Mouse (Mus musculus): Measurements from ENCODE around the gene Arg2. TPM values are rescaled to one million over a fixed set of nuclear protein-coding genes. Genes with fewer than 3 reads are reported as not detected.
"Not testable (repeated sequence)": the region's sequence is repeated elsewhere in the genome, so short reads cannot be mapped to it uniquely, and the experiment has no call there.

Gene Arg2
- polyA plus RNA-seq, 1 experiment from 2014 or later, result 17.6 TPM

- Histone ChIP-seq H3K4me2 (replicated peaks; ENCODE audit: low read depth, low read length) (no peak overlapping the region), H3K9me3 (ENCODE audit: low read length) (no peaks in the 10 kb centered on the region), H3K9ac (replicated peaks; ENCODE audit: low read length) (no peak overlapping the region), H3K27ac (ENCODE audit: low read length) (no peak overlapping the region), H3K4me3 (ENCODE audit: low read length) (no peak overlapping the region), H3K4me1 (ENCODE audit: insufficient read depth, low read length) (no peaks in the 10 kb centered on the region), H3K27me3 (ENCODE audit: insufficient read depth, low read length) (no peaks in the 10 kb centered on the region), H3K36me3 (ENCODE audit: insufficient read depth, low read length) (peaks cover 51% of the 10 kb centered on the region)
- no peak for ATAC-seq (ENCODE audit: low FRiP score, low TSS enrichment)
- WGBS, result 94% methylated on average over 3 of the region's 3 CpGs
Measured at GRCm38 (mm10) chr12:79162876-79163275, 32.3 kb downstream of the Arg2 start.

- no peak overlapping the region for H3K9ac ChIP-seq (replicated peaks; ENCODE audit: low read length)
- H3K4me1 ChIP-seq (ENCODE audit: insufficient read depth, low read length), result peaks cover 11% of the 10 kb centered on the region
- no peaks in the 10 kb centered on the region for H3K27me3 ChIP-seq (ENCODE audit: insufficient read depth, low read length)
- H3K9me3 ChIP-seq (ENCODE audit: low read length), result no peaks in the 10 kb centered on the region
- H3K27ac ChIP-seq (ENCODE audit: low read length), result no peak overlapping the region
- H3K4me2 ChIP-seq (replicated peaks; ENCODE audit: low read depth, low read length), result no peak overlapping the region
- H3K36me3 ChIP-seq (ENCODE audit: insufficient read depth, low read length), result 0 out of 2 replicates have a peak, but pooled peaks cover 4% of the 10 kb centered on the region
- no peak overlapping the region for H3K4me3 ChIP-seq (ENCODE audit: low read length)
- ATAC-seq (ENCODE audit: low FRiP score, low TSS enrichment), result no peak
Measured at GRCm38 (mm10) chr12:79169173-79169572, 38.6 kb downstream of the Arg2 start.

GRCm38 (mm10) chr12:79170421-79170820, 39.8 kb downstream of the Arg2 start:
- no peak for ATAC-seq (ENCODE audit: low FRiP score, low TSS enrichment)
- WGBS, result 77% methylated on average over 3 of the region's 3 CpGs
- Histone ChIP-seq H3K4me1 (ENCODE audit: insufficient read depth, low read length) (peaks cover 11% of the 10 kb centered on the region), H3K27ac (ENCODE audit: low read length) (no peak overlapping the region), H3K9me3 (ENCODE audit: low read length) (no peaks in the 10 kb centered on the region), H3K27me3 (ENCODE audit: insufficient read depth, low read length) (no peaks in the 10 kb centered on the region), H3K4me2 (replicated peaks; ENCODE audit: low read depth, low read length) (no peak overlapping the region), H3K4me3 (ENCODE audit: low read length) (no peak overlapping the region), H3K9ac (replicated peaks; ENCODE audit: low read length) (no peak overlapping the region), H3K36me3 (ENCODE audit: insufficient read depth, low read length) (peaks cover 10% of the 10 kb centered on the region; the same call in 1 of the 2 replicates)

- H3K36me3 ChIP-seq (ENCODE audit: insufficient read depth, low read length), result peaks cover 12% of the 10 kb centered on the region; the same call in 1 of the 2 replicates
- no peaks in the 10 kb centered on the region for H3K27me3 ChIP-seq (ENCODE audit: insufficient read depth, low read length)
- no peaks in the 10 kb centered on the region for H3K9me3 ChIP-seq (ENCODE audit: low read length)
- H3K9ac ChIP-seq (replicated peaks; ENCODE audit: low read length), result peak overlapping the region; percentile 90
- H3K4me1 ChIP-seq (ENCODE audit: insufficient read depth, low read length), result peaks cover 11% of the 10 kb centered on the region
- H3K4me2 ChIP-seq (replicated peaks; ENCODE audit: low read depth, low read length), result peak overlapping the region; percentile 78
- peak overlapping the region; percentile 96; the same call in 1 of the 2 replicates for H3K27ac ChIP-seq (ENCODE audit: low read length)
- ATAC-seq (ENCODE audit: low FRiP score, low TSS enrichment), result no peak
- 27% methylated on average over 12 of the region's 12 CpGs for WGBS
- peak overlapping the region; percentile 81 for H3K4me3 ChIP-seq (ENCODE audit: low read length)
Measured at GRCm38 (mm10) chr12:79171269-79171995, 40.9 kb downstream of the Arg2 start.

- H3K9me3 ChIP-seq (ENCODE audit: low read length), result no peaks in the 10 kb centered on the region
- peak within 1 kb of the TSS; percentile 96 for H3K27ac ChIP-seq (ENCODE audit: low read length)
- H3K9ac ChIP-seq (replicated peaks; ENCODE audit: low read length), result peak within 1 kb of the TSS; percentile 90
- H3K36me3 ChIP-seq (ENCODE audit: insufficient read depth, low read length), result peaks cover 13% of the 10 kb centered on the region; the same call in 1 of the 2 replicates
- no peaks in the 10 kb centered on the region for H3K27me3 ChIP-seq (ENCODE audit: insufficient read depth, low read length)
- WGBS, result under 1% methylated on average over 70 of the region's 73 CpGs
- H3K4me3 ChIP-seq (ENCODE audit: low read length), result peak within 1 kb of the TSS; percentile 81
- peak; percentile 98 for ATAC-seq (ENCODE audit: low FRiP score, low TSS enrichment)
- peak within 1 kb of the TSS; percentile 78 for H3K4me2 ChIP-seq (replicated peaks; ENCODE audit: low read depth, low read length)
- H3K4me1 ChIP-seq (ENCODE audit: insufficient read depth, low read length), result peaks cover 11% of the 10 kb centered on the region
Measured at GRCm38 (mm10) chr12:79172019-79172941, 41.7 kb downstream of the Arg2 start, which contains the start of gene Vti1b. Vti1b (minus strand) TSS chr12:79172667.

GRCm38 (mm10) chr12:79173721-79174120, 43.1 kb downstream of the Arg2 start:
- WGBS, result 82% methylated on average over 5 of the region's 5 CpGs

GRCm38 (mm10) chr12:79175998-79176397, 45.4 kb downstream of the Arg2 start:
- 95% methylated on average over 5 of the region's 5 CpGs for WGBS
- Histone ChIP-seq H3K27ac (ENCODE audit: low read length) (no peak overlapping the region), H3K36me3 (ENCODE audit: insufficient read depth, low read length) (peaks cover 21% of the 10 kb centered on the region; the same call in 1 of the 2 replicates), H3K9ac (replicated peaks; ENCODE audit: low read length) (no peak overlapping the region), H3K9me3 (ENCODE audit: low read length) (no peaks in the 10 kb centered on the region), H3K4me2 (replicated peaks; ENCODE audit: low read depth, low read length) (no peak overlapping the region), H3K4me1 (ENCODE audit: insufficient read depth, low read length) (peaks cover 6% of the 10 kb centered on the region), H3K27me3 (ENCODE audit: insufficient read depth, low read length) (no peaks in the 10 kb centered on the region), H3K4me3 (ENCODE audit: low read length) (no peak overlapping the region)
- no peak for ATAC-seq (ENCODE audit: low FRiP score, low TSS enrichment)

More at GRCm38 (mm10) chr12:79173721-79174120, 43.1 kb downstream of the Arg2 start:
- Histone ChIP-seq H3K9ac (replicated peaks; ENCODE audit: low read length) (no peak overlapping the region), H3K9me3 (ENCODE audit: low read length) (no peaks in the 10 kb centered on the region), H3K36me3 (ENCODE audit: insufficient read depth, low read length) (peaks cover 19% of the 10 kb centered on the region; the same call in 1 of the 2 replicates), H3K4me3 (ENCODE audit: low read length) (no peak overlapping the region), H3K27me3 (ENCODE audit: insufficient read depth, low read length) (no peaks in the 10 kb centered on the region), H3K4me1 (ENCODE audit: insufficient read depth, low read length) (peaks cover 11% of the 10 kb centered on the region), H3K27ac (ENCODE audit: low read length) (no peak overlapping the region), H3K4me2 (replicated peaks; ENCODE audit: low read depth, low read length) (no peak overlapping the region)
- no peak for ATAC-seq (ENCODE audit: low FRiP score, low TSS enrichment)

GRCm38 (mm10) chr12:79185160-79185559, 54.6 kb downstream of the Arg2 start:
- not testable (repeated sequence) for H3K9ac ChIP-seq (replicated peaks; ENCODE audit: low read length); ATAC-seq (ENCODE audit: low FRiP score, low TSS enrichment); H3K27ac ChIP-seq (ENCODE audit: low read length); H3K4me1 ChIP-seq (ENCODE audit: insufficient read depth, low read length); H3K9me3 ChIP-seq (ENCODE audit: low read length); H3K4me2 ChIP-seq (replicated peaks; ENCODE audit: low read depth, low read length); H3K27me3 ChIP-seq (ENCODE audit: insufficient read depth, low read length); H3K4me3 ChIP-seq (ENCODE audit: low read length)
- peaks cover 48% of the 10 kb centered on the region for H3K36me3 ChIP-seq (ENCODE audit: insufficient read depth, low read length)
- 83% methylated on average over 5 of the region's 6 CpGs for WGBS

GRCm38 (mm10) chr12:79190931-79191673, 60.5 kb downstream of the Arg2 start:
- Histone ChIP-seq H3K4me1 (ENCODE audit: insufficient read depth, low read length) (peaks cover 12% of the 10 kb centered on the region), H3K27ac (ENCODE audit: low read length) (no peak overlapping the region), H3K36me3 (ENCODE audit: insufficient read depth, low read length) (peaks cover 6% of the 10 kb centered on the region), H3K4me2 (replicated peaks; ENCODE audit: low read depth, low read length) (peak overlapping the region; percentile 85), H3K27me3 (ENCODE audit: insufficient read depth, low read length) (no peaks in the 10 kb centered on the region), H3K4me3 (ENCODE audit: low read length) (peak overlapping the region; percentile 68), H3K9ac (replicated peaks; ENCODE audit: low read length) (peak overlapping the region; percentile 72), H3K9me3 (ENCODE audit: low read length) (no peaks in the 10 kb centered on the region)
- peak; percentile 92 for ATAC-seq (ENCODE audit: low FRiP score, low TSS enrichment)
- WGBS, result under 1% methylated on average over 18 of the region's 18 CpGs

Data from kidney, embryonic 16.5 days (tissue).